Mouse (Mus musculus): Measurements from ENCODE around the gene Tas2r144. TPM values are rescaled to one million over a fixed set of nuclear protein-coding genes. Genes with fewer than 3 reads are reported as not detected.

Tas2r144 gene
- total RNA-seq (2022): not detected

DNA sequence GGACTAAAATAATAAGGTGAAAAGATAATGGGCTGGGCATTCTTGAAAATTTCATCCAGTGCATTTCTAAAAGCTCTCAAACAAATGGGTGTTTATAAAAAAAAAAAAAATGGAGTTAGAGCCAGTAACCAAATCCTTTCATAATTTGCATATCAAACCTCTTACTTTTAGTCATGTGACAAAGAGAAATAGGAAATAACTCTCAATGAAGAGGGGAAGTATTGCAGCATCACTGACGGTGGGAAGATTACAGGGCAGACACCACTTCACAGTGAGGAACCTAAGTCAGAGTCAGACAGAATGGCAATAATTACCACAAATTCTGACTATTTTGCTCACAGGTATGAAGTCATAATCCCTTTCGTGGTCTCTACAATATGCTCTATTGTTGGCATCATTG, at the start of gene Tas2r144:
TSS of gene Tas2r144 (plus strand) at position 301 of the 400 bp plus-strand sequence.
- no peak for DNase-seq (ENCODE audit: low spot score in 2 of 2)

GRCm38 (mm10) chr6:42182462-42182861, 32.7 kb upstream of the Tas2r144 start:
- no peak for DNase-seq (ENCODE audit: low spot score in 2 of 2)

- DNase-seq (ENCODE audit: low spot score in 2 of 2): no peak
Measured at GRCm38 (mm10) chr6:42186230-42186629, 28.9 kb upstream of the Tas2r144 start.

DNA sequence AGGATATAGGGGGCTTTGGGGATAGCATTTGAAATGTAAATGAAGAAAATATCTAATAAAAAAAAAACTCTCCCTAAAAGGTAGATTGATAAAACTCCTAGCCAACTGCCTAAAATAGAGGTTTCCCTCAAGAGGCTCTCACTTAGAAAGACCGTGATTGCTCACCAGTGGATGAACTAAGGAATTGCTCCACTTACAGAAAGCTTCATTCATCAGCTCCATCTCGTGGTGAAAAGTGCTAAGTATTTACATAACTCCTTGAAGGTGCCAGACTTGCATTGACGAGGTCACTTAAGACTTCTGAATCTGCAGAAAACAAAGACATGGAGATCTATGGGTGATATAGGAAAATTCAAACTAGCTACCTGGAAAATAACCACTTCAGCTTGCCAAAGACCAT, 17.4 kb upstream of the Tas2r144 start:
- DNase-seq (ENCODE audit: low spot score in 2 of 2): peak; percentile 7 to 18

- no peak for DNase-seq (ENCODE audit: low spot score in 2 of 2)
Measured at GRCm38 (mm10) chr6:42199498-42199897, 15.6 kb upstream of the Tas2r144 start.

- DNase-seq (ENCODE audit: low spot score in 2 of 2): no peak
Measured at GRCm38 (mm10) chr6:42222286-42222685, 7.2 kb downstream of the Tas2r144 start.

- DNase-seq (ENCODE audit: low spot score in 2 of 2): no peak
Measured at GRCm38 (mm10) chr6:42225046-42225445, 9.9 kb downstream of the Tas2r144 start.

DNA sequence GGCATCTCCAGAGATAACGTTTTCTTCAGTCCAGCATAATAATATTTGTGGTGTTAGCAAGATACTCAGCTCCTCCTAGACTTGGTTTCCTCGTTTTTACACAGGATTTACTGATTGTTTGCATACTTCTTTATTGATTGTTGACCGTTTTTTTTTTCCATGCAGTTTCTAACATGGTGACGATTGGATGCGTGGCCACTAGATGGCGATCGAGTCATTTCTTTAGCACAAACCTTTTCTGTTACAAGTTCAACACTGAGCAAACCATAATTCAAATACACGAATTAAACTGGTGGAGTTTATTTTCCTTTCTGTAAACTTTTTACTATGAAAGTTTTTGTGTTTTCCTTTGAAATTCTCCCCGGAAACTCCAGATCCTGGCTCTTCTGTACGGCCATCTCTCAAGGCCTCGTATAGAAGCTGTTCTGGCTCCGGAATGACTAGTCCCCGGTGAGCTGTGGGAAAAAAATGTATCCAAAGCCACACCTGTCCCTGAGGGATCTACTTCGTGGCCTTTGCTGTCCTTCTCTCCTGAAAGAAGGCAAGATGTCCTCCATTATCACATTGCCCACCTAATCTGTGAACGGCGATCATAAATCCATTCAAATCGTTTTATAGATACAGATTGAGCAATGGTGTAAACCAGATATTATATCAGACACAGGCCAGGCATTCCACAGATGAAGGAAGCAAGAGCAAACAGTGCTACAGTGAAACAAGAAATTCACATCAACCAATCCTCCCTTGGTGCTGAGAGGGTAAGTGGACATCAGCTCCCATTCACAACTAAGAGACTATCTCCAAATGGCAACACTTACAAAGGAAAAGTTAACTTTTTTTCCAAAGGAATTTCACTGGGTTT, 12.3 kb downstream of the Tas2r144 start:
- DNase-seq (ENCODE audit: low spot score in 2 of 2): peak; percentile 23 to 69

GRCm38 (mm10) chr6:42229610-42230009, 14.5 kb downstream of the Tas2r144 start:
- no peak for DNase-seq (ENCODE audit: low spot score in 2 of 2)

GRCm38 (mm10) chr6:42231191-42231590, 16.1 kb downstream of the Tas2r144 start:
- DNase-seq (ENCODE audit: low spot score in 2 of 2): peak; percentile 19 to 33

DNA sequence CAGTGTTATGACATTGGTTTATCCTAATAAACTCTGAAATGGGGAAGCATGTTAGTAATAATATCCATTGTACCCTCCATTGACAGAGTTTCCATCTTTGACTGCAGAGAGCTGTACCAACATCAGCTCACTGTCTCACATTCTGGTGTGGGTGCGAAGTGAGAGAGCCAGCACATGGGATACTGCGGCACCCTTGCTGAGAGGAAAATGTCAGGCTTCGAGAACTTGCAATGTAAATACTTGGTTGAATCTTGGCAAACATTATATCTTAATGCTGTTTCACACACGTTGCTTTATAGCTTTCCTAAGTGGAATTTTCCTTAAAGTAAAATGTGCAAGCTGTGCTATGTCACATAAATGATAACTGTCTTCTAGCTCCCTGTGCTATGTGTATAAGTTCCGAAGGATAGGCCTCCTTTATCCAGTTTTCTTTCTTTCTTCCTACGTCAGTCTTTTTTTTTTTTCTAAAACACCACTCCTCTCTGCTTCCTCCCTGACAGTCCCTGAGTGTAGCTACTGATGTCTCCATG, 22.2 kb downstream of the Tas2r144 start:
- no peak for DNase-seq (ENCODE audit: low spot score in 2 of 2)

GRCm38 (mm10) chr6:42241311-42242045, 26.4 kb downstream of the Tas2r144 start:
- no peak for DNase-seq (ENCODE audit: low spot score in 2 of 2)

DNA sequence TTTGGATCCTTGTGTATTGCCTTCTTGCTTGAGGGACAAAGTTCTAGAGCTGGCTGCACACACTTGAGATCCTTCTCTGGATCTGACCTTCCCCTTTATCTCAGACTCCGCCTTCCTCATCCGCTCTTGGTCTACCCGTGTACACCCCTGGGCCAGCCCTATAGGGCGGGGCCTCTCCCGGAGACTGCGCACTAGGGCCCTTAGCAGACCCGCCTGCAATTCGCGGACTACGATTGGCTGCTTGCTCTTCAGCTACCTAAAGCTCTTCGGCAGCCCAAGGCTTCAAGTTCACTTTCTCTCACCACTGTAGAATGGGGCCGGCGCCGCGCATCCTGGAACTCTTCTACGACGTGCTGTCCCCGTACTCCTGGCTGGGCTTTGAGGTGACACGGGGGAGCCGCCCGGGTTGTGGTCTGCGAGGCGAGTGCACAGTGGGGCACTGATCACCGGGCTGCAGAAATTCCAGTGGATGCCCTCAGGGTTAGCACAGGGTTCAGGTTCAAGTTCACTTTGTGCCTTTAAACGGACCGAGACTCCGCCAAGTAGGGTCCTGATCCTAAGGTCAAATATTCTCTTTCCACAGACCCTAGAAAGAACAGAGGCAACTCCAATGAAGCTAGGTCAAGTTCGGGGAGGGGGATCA, 30.7 kb downstream of the Tas2r144 start, which contains the start of gene Gstk1:
TSS of gene Gstk1 (plus strand) at position 225 of the 643 bp plus-strand sequence.
- peak; percentile 56 to 58 for DNase-seq (ENCODE audit: low spot score in 2 of 2)

DNA sequence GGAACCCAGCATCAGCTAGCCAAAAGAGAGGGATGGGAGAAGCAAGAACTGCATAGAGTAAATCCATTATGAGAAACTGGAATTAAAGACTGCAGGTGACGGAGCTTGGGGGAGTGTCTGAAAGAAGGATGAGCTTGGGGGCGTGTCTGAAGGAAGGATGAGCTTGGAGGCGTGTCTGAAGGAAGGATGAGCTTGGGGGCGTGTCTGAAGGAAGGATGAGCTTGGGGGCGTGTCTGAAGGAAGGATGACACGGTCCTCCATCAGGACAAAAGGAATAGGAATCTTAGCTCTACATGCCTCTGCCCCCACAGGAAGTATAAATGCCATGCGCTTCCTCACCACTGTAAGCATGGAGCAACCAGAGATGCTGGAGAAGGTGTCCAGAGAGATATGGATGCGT, 32.0 kb downstream of the Tas2r144 start:
- no peak for DNase-seq (ENCODE audit: low spot score in 2 of 2)

DNA sequence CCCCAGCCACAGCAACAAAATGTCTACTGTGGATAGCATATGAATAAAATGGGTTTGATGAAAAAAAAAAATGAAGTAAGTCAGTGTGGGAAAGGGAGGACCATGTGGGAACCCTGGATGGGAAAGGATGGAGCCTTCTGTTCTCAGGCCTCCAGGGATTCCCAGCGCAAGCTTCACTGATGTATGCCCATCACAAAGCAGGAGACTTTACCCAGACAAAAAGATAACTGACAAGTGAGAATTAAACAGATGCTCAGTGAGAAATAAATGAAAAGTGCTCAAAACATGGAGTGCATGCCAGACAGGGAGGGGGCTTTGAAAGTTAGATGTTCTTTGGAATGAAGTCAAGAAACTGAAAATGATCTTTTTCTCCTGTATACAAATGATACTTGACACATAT, 32.9 kb downstream of the Tas2r144 start:
- DNase-seq (ENCODE audit: low spot score in 2 of 2): no peak

DNA sequence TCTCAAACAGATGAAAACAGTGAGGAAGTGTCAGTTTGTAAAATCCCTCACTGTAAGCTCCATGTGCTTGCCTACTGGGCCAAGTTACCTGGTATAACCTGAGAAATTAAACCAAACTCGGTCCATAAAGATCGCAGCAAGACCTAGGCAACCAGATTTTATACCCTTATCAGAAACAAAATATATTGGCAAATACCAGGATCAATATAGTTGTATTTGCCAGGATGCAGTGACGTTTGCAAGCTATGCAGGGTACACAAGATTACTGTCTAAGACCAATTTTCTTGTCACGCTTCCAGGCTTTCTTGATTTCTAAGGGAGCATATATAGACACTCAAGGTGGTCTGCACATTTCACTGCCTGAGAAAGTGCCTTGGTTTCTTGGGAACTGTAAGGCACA, 36.7 kb downstream of the Tas2r144 start:
- DNase-seq (ENCODE audit: low spot score in 2 of 2): no peak

GRCm38 (mm10) chr6:42253103-42253502, 38.0 kb downstream of the Tas2r144 start:
- no peak for DNase-seq (ENCODE audit: low spot score in 2 of 2)

GRCm38 (mm10) chr6:42257303-42257863, 42.3 kb downstream of the Tas2r144 start:
- peak in 1 of 2 experiments; percentile 51 for DNase-seq (ENCODE audit: low spot score in 2 of 2)

DNA sequence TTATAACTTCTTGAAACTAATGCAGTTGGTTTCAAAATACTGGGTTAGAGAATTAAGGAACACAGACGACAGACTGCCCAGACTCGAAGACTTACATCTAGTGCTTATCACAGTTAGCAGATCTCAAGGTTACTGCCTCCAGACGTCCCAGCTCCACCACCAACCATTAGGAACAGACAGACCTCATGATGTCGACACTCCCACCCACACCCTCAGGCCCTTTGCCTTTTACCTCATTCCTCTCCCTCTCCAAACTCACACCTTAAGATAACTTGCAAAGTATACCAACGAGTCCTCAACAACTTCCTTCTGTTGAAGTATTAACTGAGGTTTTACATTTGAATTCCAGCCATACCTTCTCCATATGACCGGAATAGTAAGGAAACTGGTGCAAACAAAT, 45.3 kb downstream of the Tas2r144 start:
- DNase-seq (ENCODE audit: low spot score in 2 of 2): no peak

GRCm38 (mm10) chr6:42261524-42262170, 46.5 kb downstream of the Tas2r144 start, which contains the start of gene Tmem139:
TSS of gene Tmem139 (plus strand) at chr6:42261970.
- DNase-seq (ENCODE audit: low spot score in 2 of 2): no peak
